Mouse (Mus musculus) brain, embryonic 14.5 days (tissue): ENCODE data around the gene 4933428G20Rik.

ENCODE experiments used
- CTCF ChIP-seq: fragments of 200-500 bp; IDR thresholded peaks from 2 replicates; pipeline ENCODE4 v1.5.1; 2012; ENCODE audit warnings: inconsistent platforms, mild to moderate bottlenecking, moderate library complexity, borderline replicate concordance; ENCODE audit not compliant: insufficient read depth, insufficient read length; ENCODE audit errors: extremely low read depth
- POLR2A ChIP-seq: fragments of 200-500 bp; IDR thresholded peaks from 2 replicates; pipeline ENCODE4 v1.6.1; 2012; ENCODE audit warnings: mild to moderate bottlenecking, inconsistent platforms, borderline replicate concordance; ENCODE audit not compliant: poor library complexity, insufficient read depth, insufficient read length, severe bottlenecking; ENCODE audit errors: extremely low read depth

GRCm38 (mm10) chr11:97545808-97546560 is 45.8 kb upstream of the 4933428G20Rik start:
- TF ChIP-seq CTCF: no peak
- TF ChIP-seq POLR2A: no peak
